Mouse (Mus musculus) thymus, postnatal 36 days (tissue): ENCODE measurements around the gene Rps28.

ENCODE experiments used
- DNase-seq, 2 experiments: peaks; one replicate each; pipeline ENCODE4 v3.0.0; 2022; ENCODE audit warnings: mixed read lengths in 2 of 2

The Rps28 gene

DNA sequence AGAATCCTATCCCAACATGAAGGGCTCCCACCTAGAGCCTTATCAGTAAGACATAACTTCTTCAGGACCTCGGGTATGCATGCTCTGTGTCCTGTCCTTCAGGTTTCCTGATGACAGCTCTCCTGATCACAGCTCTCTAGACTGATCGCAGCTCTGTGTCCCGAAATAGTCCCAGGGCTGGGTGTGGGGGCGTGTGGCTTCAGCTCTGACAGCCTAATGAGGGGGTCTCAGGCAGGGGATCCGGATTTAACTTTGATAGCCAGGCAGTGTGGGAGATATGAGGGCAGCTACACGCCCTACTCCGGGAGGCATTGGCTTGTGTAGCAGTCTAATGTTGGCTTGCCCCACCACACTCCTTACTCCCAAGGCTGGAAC is 13.2 kb downstream of the Rps28 start:
- DNase-seq: no peak

- DNase-seq: peak; percentile 82 to 83
These were observed 13.8 kb downstream of the Rps28 start, which contains the start of gene Kank3 for GRCm38 (mm10) chr17:33810334-33811141. Gene Kank3 (plus strand): TSS chr17:33810519.

GRCm38 (mm10) chr17:33808192-33808591 is 16.2 kb downstream of the Rps28 start:
- no peak for DNase-seq

- no peak for DNase-seq
These were observed 17.0 kb downstream of the Rps28 start for GRCm38 (mm10) chr17:33807181-33807888.

DNA sequence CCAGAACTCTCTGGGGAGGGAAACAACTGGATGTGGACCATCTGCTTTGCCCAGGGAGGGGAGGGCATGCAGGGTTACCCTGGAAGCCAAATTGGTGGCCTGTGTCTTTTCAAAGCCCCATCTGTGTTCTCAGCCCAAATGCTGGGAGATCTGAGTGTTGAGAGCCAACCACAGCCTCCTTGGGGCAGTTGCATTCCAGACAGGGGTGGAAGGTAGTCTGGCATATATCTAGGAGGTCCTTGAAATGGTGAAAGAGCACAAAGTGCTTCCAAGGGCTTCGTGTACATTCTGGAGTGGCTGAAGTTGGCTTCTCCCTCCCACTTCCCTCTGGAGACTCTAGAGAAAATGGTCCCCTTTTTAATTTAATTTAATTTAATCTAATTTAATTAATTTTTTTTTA is 19.6 kb downstream of the Rps28 start:
- no peak for DNase-seq

DNA sequence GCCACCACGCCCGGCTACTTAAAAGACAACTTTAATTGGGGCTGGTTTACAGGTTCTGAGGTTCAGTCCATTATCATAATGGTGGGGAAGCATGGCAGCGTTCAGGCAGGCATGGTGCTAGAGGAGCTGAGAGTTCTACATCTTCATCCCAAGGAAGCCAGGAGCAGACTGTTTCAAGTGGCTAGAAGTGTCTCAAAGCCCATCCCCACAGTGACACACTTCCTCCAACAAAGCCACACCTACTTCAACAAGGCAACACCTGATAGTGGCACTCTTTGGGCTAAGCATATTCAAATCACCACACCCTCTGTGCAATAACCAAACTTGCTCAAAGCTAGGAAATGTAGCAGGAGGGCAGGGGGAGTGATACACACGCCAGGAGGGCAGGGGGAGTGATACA is 20.2 kb downstream of the Rps28 start:
- no peak for DNase-seq

DNA sequence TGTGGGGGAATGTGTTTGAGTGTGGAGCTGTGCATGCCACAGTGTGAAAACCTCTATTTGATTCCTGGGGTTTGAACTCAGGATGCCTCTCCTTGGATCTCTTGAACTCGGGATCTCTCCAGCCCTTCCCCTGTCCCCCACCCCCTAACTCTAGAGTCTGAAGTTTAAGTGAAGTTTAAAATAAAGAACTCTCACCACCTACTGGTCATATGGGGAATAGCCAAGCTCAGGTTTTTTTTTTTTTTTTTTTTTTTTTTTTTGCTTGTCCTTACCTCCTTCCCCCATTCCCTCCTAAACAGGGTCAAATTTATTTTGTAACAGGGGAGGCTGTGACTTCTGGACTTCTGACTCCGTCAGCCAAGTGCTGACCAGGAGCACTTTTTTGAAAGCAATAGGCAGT is 22.1 kb downstream of the Rps28 start:
- DNase-seq: no peak

DNA sequence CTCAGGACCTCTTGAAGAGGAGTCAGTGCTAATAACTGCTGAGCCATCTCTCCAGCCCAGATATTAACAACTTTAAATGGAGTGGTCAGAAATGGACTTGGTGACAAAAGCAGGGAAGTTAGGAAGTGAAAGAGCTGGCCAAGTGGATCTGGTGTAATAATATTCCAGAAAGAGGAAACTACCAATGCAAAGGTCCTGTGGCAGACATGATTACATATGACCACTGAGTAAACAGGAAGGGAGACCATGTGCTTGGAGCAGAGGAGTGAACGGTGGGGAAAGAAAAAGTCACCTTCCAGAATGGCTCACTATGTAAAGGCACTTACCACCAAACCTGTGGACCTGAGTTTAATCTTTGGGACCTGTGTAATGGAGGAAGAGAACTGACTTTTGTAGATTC is 25.1 kb downstream of the Rps28 start:
- DNase-seq: no peak

GRCm38 (mm10) chr17:33798306-33798705 is 26.1 kb downstream of the Rps28 start:
- no peak for DNase-seq

- DNase-seq: no peak
These were observed 35.6 kb downstream of the Rps28 start for GRCm38 (mm10) chr17:33788732-33789131.

GRCm38 (mm10) chr17:33786375-33786774 is 38.0 kb downstream of the Rps28 start:
- DNase-seq: no peak

- DNase-seq: no peak
These were observed 39.4 kb downstream of the Rps28 start for GRCm38 (mm10) chr17:33784939-33785338.

GRCm38 (mm10) chr17:33783408-33783807 is 41.0 kb downstream of the Rps28 start:
- no peak for DNase-seq

GRCm38 (mm10) chr17:33782067-33782466 is 42.3 kb downstream of the Rps28 start:
- no peak for DNase-seq

GRCm38 (mm10) chr17:33781124-33781977 is 43.0 kb downstream of the Rps28 start, which contains the start of gene Angptl4:
Gene Angptl4 (minus strand): TSS chr17:33781830.
- DNase-seq: peak; percentile 77 to 81

GRCm38 (mm10) chr17:33780431-33780830 is 43.9 kb downstream of the Rps28 start:
- DNase-seq: no peak

- no peak for DNase-seq
These were observed 44.4 kb downstream of the Rps28 start for GRCm38 (mm10) chr17:33779967-33780295.

DNA sequence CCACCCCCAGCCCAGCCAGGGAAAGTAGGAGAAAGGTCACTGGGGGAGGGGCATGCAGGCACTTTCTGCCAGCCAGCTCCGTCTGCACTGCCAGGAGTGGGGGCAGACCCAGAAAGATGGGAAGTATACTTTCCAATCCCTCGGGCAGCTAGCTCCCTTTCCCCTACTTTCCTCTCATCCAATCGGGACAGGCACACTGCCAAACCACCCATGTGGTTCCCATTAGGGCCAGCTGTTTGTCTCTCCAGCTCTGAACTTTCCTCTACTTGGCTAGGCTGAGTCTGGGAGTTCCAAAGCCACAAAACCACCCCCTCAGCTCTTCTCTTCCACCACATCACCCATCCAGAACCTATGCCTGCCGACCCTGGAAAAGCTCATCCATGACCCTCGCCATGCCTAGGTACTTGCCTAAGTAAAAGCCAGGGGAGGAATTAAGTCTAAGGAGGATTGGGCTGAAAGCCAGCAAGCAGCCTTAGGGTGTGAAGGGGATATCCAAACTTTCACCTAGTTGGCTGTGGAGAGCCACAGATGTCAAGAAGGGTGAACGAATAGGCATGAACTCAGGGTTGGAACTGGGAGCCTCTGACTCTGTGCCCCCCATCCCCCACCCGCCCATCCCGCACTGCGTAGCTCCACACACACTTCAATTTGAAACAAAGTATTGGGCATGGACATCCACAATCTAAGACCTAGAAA is 44.9 kb downstream of the Rps28 start:
- DNase-seq: no peak

DNA sequence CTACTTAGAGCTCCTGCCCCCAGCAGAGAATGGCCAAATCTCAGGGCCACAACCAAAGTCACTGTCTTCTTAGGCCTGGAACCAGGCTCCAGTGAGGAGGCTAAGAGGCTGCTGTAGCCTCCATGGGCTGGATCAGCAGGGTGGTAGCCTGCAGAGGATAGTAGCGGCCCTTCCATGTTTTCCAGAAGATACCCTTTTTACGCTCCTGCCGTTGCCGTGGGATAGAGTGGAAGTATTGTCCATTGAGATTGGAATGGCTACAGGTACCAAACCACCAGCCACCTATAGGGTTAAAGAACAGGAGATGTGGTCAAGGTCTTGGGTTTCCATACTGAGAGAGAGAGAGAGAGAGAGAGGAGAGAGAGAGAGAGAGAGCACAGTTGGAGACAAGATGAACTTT is 49.1 kb downstream of the Rps28 start:
- DNase-seq: no peak

DNA sequence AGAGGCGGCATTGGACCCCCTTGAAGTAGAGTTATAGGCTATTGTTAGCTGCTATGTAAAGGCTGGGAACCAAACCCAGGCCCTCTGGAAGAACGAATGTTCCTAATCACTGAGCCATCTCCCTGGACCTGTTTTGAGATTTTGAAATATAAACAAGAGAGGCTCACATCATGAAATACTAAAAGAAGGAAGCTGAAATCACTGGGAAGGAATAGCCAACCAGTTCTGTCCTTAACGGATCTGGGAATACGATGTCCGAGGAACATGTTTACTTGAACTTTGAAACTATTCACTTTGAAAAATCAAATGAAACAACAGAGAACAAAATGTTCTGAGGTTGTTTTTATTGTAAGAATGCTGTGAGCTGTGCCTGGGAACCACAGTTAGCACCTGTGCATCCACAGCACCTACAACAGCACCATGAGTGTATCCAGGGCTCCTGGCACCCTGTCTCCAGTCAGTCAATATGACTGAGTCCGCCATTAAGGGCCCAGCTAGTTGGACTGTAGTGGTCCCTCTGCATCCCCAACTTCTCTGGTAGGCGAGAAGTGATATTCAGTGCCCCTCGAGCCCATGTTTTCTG is 49.7 kb downstream of the Rps28 start:
- no peak for DNase-seq

DNA sequence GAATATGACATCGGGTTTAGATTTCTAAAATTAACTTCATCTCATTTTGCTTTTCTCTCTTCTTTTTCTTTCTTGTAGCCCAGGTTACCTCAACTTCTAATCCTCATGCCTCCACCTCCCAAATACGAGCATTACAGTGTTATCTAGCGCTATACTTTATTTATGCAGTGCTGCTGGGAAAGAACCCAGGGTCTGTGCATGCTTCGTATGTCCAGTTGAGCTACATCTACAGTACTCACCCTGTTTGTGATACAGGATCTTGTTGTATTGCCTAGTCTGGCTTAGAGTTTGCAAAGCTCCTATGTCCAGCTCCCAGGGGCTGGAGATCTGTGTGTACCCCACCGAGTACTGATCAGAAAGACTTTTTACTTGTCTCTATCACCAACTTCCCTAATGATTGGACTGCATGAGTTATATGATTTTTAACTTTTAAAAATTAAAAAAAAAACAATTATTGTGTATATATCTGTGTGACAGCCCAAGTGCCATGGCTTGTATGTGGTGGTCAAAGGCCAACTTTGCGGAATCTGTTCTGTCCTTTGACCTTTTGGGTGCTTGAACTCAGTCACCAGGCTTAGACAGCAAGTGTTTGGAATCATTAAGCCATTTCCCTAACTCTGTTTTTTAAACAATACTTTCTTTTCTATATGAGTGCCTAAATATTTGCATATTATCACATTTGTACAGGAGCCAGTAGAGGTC is 50.3 kb downstream of the Rps28 start:
- DNase-seq: no peak

- no peak for DNase-seq
These were observed 50.9 kb downstream of the Rps28 start for GRCm38 (mm10) chr17:33773426-33773825.
